Mouse (Mus musculus): ENCODE measurements at regions not wholly inside any gene's neighbourhood (a gene's known extent, or its start where the extent isn't known, plus 50 kb on each side); places are given as distances from the start of the nearest gene placed in this dataset.

DNA sequence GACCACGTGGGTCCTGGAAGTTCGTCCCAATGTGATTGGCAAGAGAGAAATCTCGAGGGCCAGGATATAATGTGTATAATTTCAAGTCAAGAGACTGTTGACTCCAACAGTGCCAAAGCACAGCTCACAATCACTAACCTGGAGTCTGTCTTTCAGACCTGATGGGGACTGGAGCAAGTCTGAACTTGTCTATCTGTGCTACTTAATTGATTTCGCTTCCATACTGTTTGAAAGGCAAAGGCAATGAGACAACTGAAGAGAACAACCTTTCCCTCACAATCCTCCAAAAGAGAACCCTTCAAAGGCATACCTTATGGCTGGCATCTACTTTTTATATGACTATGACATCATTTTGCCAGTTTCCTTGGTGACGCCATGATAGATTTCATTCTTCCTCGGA lies 390.5 kb upstream of the Pkdcc start:
- Histone ChIP-seq H3K27me3 (ENCODE audit: control insufficient read depth, insufficient read depth, low read length) (no peaks in the 10 kb centered on the region), H3K36me3 (ENCODE audit: control insufficient read depth, insufficient read depth, low read length) (no peaks in the 10 kb centered on the region), H3K27ac (replicated peaks) (no peak overlapping the region), H3K4me1 (replicated peaks; ENCODE audit: control insufficient read depth, insufficient read depth) (no peaks in the 10 kb centered on the region), H3K4me3 (ENCODE audit: low read depth, low read length) (no peak overlapping the region), H3K4me2 (replicated peaks; ENCODE audit: low read depth) (no peak overlapping the region), H3K9ac (ENCODE audit: low read length) (no peak overlapping the region), H3K9me3 (ENCODE audit: control insufficient read depth, low read length) (no peaks in the 10 kb centered on the region)
- TF ChIP-seq EP300 (optimal IDR thresholded peaks at IDR 0.05), result no peak
- TF ChIP-seq CTCF (IDR thresholded peaks at IDR 0.05; ENCODE audit: low read depth), result no peak
- ATAC-seq (ENCODE audit: low FRiP score, low TSS enrichment) (no peak), DNase-seq (ENCODE audit: low spot score) (no peak)
- 82% methylated on average over 6 of the region's 6 CpGs for WGBS

DNA sequence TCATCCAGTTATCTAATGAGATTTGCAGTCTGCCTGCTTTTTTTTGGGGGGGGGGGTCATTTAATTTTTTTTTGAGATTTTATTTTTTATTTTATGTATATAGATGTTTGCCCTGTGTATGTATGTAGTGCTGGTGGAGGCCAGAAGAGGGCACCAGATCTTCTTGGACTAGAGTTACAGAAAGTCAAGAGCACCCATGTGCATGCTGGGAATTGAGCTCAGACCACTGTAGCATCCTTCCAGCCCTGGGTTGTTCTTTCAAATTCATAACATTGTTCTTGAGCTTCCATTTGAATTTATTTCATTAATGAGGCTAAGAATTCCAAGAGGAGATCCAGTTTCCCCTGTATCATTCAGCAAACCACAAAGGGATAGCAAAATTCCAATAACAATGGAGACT lies 387.9 kb upstream of the Pkdcc start:
- H3K4me2 ChIP-seq (replicated peaks; ENCODE audit: low read depth), result no peak overlapping the region
- H3K27me3 ChIP-seq (ENCODE audit: control insufficient read depth, insufficient read depth, low read length), result no peaks in the 10 kb centered on the region
- H3K4me1 ChIP-seq (replicated peaks; ENCODE audit: control insufficient read depth, insufficient read depth), result no peaks in the 10 kb centered on the region
- no peak overlapping the region for H3K9ac ChIP-seq (ENCODE audit: low read length)
- no peak overlapping the region for H3K27ac ChIP-seq (replicated peaks)
- no peaks in the 10 kb centered on the region for H3K9me3 ChIP-seq (ENCODE audit: control insufficient read depth, low read length)
- no peak overlapping the region for H3K4me3 ChIP-seq (ENCODE audit: low read depth, low read length)
- ATAC-seq (ENCODE audit: low FRiP score, low TSS enrichment) (no peak), DNase-seq (ENCODE audit: low spot score) (no peak)
- no peaks in the 10 kb centered on the region for H3K36me3 ChIP-seq (ENCODE audit: control insufficient read depth, insufficient read depth, low read length)
- peak; percentile 16; the same call in 1 of the 2 replicates for TF ChIP-seq CTCF (IDR thresholded peaks at IDR 0.05; ENCODE audit: low read depth)
- TF ChIP-seq EP300 (optimal IDR thresholded peaks at IDR 0.05), result no peak

DNA sequence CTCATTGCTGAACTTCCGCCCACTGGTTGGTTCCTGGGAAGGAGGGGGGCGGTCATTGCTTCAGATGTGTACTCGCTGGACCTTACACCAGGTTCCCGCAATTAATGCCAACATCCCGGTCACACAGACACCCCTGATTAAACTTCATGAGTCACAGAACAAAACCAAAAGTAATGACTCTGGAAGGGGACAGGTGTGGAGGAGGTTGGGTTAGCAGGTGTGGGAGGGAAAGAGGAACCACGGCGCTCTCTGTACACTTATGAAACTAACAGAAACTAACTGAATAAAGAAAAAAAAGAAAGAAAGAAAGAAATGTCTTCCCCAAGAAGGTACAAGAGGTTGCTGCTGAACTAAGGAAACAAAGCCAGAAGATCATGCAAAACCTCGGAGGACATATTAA lies 387.3 kb upstream of the Pkdcc start:
- H3K4me3 ChIP-seq (ENCODE audit: low read depth, low read length), result no peak overlapping the region
- no peak for TF ChIP-seq EP300 (optimal IDR thresholded peaks at IDR 0.05)
- no peak for TF ChIP-seq CTCF (IDR thresholded peaks at IDR 0.05; ENCODE audit: low read depth)
- 92% methylated on average over 8 of the region's 8 CpGs for WGBS
- H3K36me3 ChIP-seq (ENCODE audit: control insufficient read depth, insufficient read depth, low read length), result no peaks in the 10 kb centered on the region
- no peak for ATAC-seq (ENCODE audit: low FRiP score, low TSS enrichment)
- no peak for DNase-seq (ENCODE audit: low spot score)
- no peaks in the 10 kb centered on the region for H3K9me3 ChIP-seq (ENCODE audit: control insufficient read depth, low read length)
- no peaks in the 10 kb centered on the region for H3K27me3 ChIP-seq (ENCODE audit: control insufficient read depth, insufficient read depth, low read length)
- H3K4me1 ChIP-seq (replicated peaks; ENCODE audit: control insufficient read depth, insufficient read depth), result no peaks in the 10 kb centered on the region
- H3K9ac ChIP-seq (ENCODE audit: low read length), result no peak overlapping the region
- H3K27ac ChIP-seq (replicated peaks), result no peak overlapping the region
- no peak overlapping the region for H3K4me2 ChIP-seq (replicated peaks; ENCODE audit: low read depth)

DNA sequence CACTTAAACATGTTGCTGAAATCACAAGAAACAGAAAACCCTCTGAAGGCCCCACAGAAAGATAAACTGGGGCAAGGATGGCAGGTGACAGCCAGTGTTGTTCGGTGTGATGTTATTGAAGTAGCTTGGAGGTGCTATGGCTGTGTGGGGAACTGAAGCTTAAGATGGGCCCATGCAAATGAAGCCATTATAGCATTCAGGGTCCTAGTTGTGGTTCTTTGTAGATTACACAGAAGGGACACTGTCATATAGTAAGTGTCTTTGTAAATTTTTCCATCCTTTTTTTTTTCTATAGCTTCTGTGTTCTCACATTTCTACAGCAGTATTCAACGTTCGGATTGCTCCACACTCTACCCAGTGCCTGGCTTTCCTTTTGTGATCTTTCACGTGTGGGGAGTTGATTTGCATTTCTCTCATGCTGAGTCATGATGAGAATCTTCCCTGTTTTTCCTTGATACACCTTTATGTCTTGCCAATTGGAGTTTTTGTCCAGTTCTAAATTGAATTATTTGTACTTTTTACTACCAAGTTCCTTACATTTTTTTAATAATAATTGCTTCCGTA lies 386.6 kb upstream of the Pkdcc start:
- H3K9me3 ChIP-seq (ENCODE audit: control insufficient read depth, low read length), result no peaks in the 10 kb centered on the region
- TF ChIP-seq CTCF (IDR thresholded peaks at IDR 0.05; ENCODE audit: low read depth) (no peak), EP300 (optimal IDR thresholded peaks at IDR 0.05) (no peak)
- H3K27me3 ChIP-seq (ENCODE audit: control insufficient read depth, insufficient read depth, low read length), result no peaks in the 10 kb centered on the region
- no peak overlapping the region for H3K9ac ChIP-seq (ENCODE audit: low read length)
- H3K27ac ChIP-seq (replicated peaks), result no peak overlapping the region
- WGBS, result 80% methylated on average over 5 of the region's 5 CpGs
- no peaks in the 10 kb centered on the region for H3K4me1 ChIP-seq (replicated peaks; ENCODE audit: control insufficient read depth, insufficient read depth)
- H3K4me2 ChIP-seq (replicated peaks; ENCODE audit: low read depth), result no peak overlapping the region
- H3K4me3 ChIP-seq (ENCODE audit: low read depth, low read length), result no peak overlapping the region
- ATAC-seq (ENCODE audit: low FRiP score, low TSS enrichment) (no peak), DNase-seq (ENCODE audit: low spot score) (no peak)
- no peaks in the 10 kb centered on the region for H3K36me3 ChIP-seq (ENCODE audit: control insufficient read depth, insufficient read depth, low read length)

DNA sequence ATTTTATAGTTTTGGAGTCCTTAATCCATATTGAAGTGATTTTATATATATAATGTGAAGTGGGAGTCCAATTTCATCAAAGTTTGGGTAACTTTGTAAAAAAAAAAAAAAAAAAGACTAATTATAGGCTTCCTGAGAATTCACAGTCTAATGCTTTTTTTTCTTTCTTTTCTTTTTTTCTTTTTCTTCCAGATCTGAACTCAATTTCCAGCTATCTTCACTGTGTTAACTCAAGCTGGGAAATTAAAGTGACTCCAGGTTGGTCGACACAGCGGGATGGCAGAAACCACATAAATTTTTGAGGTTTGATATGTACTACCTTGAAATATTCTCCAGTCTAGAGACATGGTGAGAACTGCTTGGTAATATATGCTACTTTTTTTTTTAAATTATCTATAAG lies 385.7 kb upstream of the Pkdcc start:
- Histone ChIP-seq H3K27me3 (ENCODE audit: control insufficient read depth, insufficient read depth, low read length) (no peaks in the 10 kb centered on the region), H3K27ac (replicated peaks) (no peak overlapping the region), H3K36me3 (ENCODE audit: control insufficient read depth, insufficient read depth, low read length) (no peaks in the 10 kb centered on the region), H3K9me3 (ENCODE audit: control insufficient read depth, low read length) (no peaks in the 10 kb centered on the region), H3K4me2 (replicated peaks; ENCODE audit: low read depth) (no peak overlapping the region), H3K9ac (ENCODE audit: low read length) (no peak overlapping the region), H3K4me1 (replicated peaks; ENCODE audit: control insufficient read depth, insufficient read depth) (no peaks in the 10 kb centered on the region), H3K4me3 (ENCODE audit: low read depth, low read length) (no peak overlapping the region)
- no peak for DNase-seq (ENCODE audit: low spot score)
- 93% methylated on average over 2 of the region's 2 CpGs for WGBS
- TF ChIP-seq EP300 (optimal IDR thresholded peaks at IDR 0.05) (no peak), CTCF (IDR thresholded peaks at IDR 0.05; ENCODE audit: low read depth) (no peak)
- ATAC-seq (ENCODE audit: low FRiP score, low TSS enrichment), result no peak

DNA sequence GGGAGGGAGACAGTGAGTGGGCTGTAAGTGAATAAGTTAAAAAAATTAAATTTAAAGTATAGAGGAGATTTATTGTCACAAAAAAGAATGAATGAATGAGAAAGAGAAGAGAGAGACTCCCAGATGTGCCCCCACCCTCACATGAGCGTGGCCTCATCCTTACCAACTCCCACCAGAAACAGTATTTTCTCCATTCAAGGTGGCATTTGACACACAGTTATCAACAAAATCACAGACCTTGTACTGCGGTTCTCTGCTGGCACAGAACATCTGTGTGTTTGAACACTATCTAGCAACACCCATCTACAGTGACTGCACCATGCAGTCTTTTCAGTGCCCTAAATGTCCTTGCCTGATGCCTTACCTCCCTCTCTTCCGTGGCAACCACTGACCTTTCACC lies 380.9 kb upstream of the Pkdcc start:
- no peak for ATAC-seq (ENCODE audit: low FRiP score, low TSS enrichment)
- TF ChIP-seq EP300 (optimal IDR thresholded peaks at IDR 0.05) (no peak), CTCF (IDR thresholded peaks at IDR 0.05; ENCODE audit: low read depth) (no peak)

More for the DNA sequence above, 380.9 kb upstream of the Pkdcc start:
- Histone ChIP-seq H3K9ac (ENCODE audit: low read length) (no peak overlapping the region), H3K9me3 (ENCODE audit: control insufficient read depth, low read length) (no peaks in the 10 kb centered on the region), H3K4me3 (ENCODE audit: low read depth, low read length) (no peak overlapping the region), H3K36me3 (ENCODE audit: control insufficient read depth, insufficient read depth, low read length) (no peaks in the 10 kb centered on the region), H3K4me1 (replicated peaks; ENCODE audit: control insufficient read depth, insufficient read depth) (no peaks in the 10 kb centered on the region), H3K27me3 (ENCODE audit: control insufficient read depth, insufficient read depth, low read length) (no peaks in the 10 kb centered on the region), H3K27ac (replicated peaks) (no peak overlapping the region), H3K4me2 (replicated peaks; ENCODE audit: low read depth) (no peak overlapping the region)
- DNase-seq (ENCODE audit: low spot score), result no peak
- WGBS, result 69% methylated on average over 3 of the region's 3 CpGs

All from stomach, postnatal 0 days (tissue).